Mouse (Mus musculus) layer of hippocampus, postnatal 25 days (tissue): Measurements from ENCODE around the gene Rnf44. TPM values are rescaled to one million over a fixed set of nuclear protein-coding genes. Genes with fewer than 3 reads are reported as not detected.

Experiments used
- DNase-seq, 2 experiments: peaks; one replicate each; pipeline ENCODE4 v3.0.0; 2022; ENCODE audit warnings: mixed read lengths in 2 of 2, low spot score in 1 of 2; ENCODE audit errors: extremely low spot score in 1 of 2
- total RNA-seq, 2 experiments: library from RNA; stranded (reverse); gene quantifications; 2 replicates each; pipeline ENCODE4 v1.2.3; 2021

The Rnf44 gene
- 100 to 1,000 TPM; 139 to 158 TPM for total RNA-seq

DNA sequence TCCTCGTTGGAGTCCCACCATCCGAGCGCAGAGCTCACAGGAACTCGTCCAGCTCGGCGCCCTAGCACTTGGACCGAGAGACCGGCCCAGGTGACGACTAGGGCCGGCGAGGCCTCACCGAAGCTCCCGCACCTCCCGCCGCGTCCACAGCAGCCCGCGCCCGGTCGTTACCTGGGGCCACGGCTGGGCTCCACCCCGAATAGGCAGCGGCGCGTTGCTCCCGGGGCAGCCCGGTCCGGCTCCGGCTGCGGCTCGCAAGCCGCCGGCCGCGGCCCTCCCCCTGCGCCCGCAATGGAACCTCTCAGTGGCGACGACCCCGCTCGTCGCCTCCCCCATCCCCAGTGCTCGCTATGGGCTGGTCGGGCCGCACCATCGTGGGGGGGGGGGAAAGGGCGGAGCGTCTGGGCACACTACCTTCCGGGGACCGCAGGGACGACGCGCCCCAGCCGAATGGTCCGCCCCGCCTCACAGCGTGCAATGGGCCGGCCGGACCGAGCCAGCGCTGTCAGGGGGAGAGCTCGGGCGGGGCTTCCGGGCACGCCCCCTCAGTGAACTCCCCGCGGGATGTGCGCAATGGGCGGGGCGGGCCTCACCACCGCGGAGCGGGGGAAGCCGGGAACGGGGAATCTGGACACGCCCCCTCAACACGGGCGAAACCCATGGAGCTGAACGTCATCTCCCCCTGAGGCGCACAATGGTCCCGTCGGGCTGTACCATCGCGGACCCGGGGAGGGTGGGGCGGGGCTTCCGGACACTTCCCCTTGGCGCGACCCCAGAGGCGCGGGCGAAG lies at the start of gene Rnf44:
Rnf44 (minus strand) TSS at position 350 of the 790 bp plus-strand sequence.
- peak; percentile 95 to 96 for DNase-seq

DNA sequence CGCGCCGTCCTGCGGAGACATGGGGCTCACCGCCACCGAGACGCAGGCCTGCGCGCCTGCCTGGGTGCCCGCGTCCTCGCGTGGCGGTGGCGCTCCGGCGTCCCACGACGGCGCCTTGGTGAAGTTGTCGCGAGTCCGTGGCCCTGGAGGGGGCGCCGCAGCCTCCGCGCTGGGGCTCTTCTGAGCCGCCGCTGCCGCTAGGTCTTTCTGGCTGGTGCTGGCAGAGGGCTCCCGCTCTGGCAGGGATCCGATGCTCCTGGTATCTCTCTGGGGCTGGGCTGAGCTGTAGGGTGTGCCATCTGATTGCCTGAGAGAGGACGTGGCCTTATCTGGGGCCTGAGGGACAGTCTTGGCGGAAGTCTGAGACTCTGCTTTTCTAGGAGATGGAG lies 44.5 kb upstream of the Rnf44 start:
- DNase-seq = no peak

DNA sequence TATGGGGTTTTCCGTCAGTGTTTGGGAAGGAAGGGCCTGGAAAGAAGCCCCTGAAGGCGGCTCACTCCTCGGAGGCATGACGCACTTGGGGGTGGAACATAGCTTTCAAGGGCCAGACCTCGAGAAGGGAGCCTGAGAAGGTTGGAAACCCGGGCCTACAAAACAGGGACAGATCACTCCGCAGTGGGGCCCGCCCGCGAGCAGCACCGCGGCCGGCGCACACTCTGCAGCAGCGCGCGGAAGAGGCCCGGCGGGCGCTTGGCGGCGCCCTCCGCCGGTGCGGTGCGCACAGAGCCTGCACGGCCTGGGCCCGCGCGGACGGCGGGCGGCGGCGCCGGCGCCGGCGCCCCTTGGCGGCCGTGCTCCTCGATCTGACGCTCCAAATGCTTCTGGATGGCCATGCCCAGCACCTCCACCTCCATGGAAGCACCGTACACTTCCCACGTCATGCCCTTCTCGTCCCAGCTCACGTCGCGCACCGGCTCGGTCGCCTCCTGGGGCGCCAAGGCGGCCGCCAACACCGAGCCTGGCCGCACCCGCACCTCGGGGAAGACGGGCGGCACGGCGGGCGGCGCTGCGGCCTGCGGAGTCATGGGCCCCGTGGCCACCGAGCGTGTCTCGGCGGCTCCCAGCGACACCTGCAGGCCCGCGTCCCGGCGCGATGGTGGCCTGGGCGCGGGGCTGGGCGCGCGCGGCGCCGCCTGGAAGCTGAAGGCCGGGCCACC lies 43.9 kb upstream of the Rnf44 start:
- DNase-seq = no peak

DNA sequence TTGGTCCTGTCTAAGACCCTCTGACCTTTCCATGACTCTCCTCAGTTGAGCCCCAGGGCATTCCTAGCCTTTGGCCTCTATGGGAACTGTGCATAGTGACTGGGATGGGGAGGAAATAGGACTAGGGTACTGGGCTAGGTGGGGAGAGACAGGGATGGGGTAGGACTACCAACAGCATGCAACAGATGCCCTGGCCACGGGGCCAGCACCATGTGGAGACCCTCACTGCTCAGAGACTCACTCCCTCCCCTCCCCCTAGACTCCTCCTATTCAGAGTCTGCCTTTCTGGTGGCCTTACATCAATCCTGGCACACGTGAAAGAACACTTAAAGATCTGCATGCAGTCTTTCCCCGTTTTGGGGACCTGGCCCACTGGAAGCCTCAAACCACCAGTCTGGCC lies 43.2 kb upstream of the Rnf44 start:
- DNase-seq = no peak

DNA sequence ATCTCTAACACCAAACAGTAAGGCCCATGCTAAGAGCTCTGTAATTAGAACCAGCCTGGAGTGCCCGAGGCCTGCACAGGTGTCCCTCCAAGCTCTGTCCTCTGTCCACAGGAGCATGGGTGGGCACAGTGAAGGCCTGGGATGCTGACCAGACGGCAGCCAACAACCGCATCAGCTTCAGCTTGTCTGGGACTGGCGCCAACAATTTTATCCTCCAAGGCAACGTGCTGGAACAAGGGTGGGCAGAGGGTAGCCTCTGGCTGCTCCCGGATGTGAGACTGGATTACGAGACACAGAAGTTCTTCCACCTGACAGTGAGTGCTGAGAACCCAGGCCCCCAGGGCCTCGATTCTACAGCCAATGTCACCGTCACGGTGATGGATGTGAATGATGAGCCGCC lies 32.4 kb upstream of the Rnf44 start:
- no peak for DNase-seq

DNA sequence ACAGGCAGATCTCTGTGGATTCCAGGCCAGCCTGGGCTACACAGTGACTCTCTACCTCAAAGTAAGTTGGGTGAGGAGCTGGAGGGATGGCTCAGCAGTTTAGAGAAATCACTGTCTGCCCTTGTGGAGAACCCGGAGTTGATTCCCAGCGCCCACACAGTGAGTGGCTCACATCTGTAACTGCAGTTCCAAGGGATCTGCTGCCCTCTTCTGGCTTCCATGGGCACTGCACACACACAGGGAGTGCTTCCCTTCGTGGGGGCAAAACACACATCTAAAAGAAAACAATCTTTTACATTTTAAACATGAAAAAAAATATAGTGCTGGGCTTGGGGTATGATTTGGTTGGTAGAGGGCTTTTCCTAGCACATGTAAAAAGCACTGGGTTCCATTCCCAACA lies 29.4 kb upstream of the Rnf44 start:
- DNase-seq = no peak

DNA sequence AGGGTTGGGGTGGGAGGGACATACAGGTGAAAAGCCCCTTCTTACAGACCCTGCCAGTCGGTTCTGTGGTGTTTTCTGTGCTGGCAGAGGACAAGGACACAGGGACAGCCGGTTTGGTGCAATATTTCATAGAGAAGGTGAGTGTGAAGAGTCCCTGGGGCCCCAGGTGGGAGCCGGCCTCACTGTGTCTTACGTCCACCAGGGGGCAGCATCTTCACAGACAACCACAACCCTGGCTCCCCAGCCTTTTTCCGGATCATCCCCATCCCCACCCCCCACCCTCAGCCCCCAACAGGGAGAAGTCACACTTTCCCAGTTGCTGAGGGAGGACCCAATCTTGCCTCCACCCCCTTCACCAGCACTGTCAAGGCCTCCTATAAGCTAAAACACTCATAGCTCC lies 23.2 kb upstream of the Rnf44 start:
- peak; percentile 46 to 74 for DNase-seq

DNA sequence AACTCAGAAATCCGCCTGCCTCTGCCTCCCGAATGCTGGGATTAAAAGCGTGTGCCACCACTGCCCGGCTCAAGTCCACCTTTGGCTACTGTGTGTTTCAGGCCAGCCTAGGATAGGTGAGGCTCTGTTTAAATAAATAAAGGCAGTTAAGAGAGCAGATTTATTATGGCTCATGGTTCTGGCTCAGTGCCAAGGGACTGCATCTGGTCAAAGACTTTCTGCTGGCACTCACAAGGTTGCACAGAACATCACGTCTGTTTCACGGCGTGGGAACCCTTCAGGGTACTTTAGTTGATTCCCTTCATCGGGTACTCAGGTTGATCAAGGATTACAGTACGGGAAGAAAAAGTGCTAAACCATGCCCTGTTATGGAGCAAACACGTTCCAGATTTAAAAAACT lies 21.3 kb upstream of the Rnf44 start:
- DNase-seq = no peak

DNA sequence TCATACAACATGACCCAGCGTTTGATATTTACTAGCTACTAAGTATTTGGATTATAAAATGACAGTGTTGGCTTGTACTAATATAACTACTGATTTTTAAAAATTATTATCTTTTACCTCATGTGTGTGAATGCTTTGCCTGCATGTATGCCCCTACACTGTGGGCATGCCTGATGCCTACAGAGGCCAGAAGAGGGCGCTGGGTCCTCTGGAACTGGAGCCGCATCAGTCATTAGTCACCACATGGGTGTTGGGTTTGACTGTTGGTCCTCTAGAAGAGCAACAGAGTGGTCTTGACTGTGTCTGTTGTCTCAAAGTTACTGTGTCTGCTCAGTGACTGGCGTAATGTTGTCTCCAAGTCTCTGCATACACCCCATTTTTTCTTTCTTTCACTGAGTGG lies 20.7 kb upstream of the Rnf44 start:
- DNase-seq = no peak

DNA sequence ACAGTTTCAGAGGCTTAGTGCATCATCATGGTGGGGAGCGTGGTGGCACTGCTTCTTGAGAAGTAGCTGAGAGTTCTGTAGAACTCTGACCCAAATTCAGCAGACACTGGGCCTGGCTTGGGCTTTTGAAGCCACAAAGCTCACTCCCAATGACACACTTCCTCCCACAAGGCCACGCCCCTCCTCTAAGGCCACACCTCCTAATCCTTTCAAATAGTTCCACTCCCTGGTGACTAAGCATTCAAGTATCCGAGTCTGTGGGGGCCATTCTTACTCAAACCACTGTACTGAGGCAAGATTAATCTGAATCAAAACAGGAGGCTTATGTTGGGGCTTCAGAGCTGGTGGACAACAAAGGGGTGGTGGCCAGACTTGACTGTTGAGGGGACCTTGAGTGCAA lies 17.2 kb upstream of the Rnf44 start:
- DNase-seq = no peak

DNA sequence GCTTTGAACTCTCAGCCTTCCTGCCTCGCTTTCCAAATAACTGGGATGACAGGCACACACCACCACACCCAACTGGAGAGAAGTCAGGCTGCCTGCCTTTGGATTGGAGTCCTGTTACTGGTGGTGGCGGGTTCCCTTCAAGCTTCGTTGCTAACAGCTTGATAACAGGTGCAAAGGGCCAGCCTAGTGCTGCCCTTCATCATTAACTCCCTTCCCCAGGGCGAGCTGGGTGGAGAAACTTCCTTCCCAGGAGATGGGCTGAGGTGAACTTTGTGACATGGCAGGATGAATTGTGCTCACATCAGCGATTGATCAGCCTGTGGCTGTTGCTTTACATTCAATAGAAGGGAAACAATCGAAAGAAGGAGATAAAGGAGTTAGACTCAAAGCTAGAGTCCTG lies 11.2 kb upstream of the Rnf44 start:
- DNase-seq = no peak

DNA sequence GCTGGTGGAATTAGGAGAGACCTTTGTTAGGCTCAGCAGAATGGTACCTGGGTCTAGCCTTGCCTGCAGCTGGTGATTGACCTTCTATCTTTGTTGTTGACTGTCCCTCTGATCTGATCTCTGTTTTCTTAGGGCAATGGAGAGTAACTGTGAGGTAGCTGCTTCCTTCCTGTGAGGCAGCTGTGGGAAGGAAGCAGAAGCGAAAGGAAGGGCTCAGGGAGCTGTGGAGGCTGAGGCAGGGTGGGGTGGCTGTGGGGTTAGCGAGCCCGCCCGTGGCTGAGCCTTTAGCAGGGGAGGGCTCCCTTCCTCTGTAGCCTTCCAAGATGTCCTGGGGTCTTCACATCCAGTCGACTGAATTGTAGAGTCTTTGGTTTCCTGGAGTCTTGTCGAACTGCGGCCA lies 8.8 kb upstream of the Rnf44 start:
- DNase-seq = no peak

DNA sequence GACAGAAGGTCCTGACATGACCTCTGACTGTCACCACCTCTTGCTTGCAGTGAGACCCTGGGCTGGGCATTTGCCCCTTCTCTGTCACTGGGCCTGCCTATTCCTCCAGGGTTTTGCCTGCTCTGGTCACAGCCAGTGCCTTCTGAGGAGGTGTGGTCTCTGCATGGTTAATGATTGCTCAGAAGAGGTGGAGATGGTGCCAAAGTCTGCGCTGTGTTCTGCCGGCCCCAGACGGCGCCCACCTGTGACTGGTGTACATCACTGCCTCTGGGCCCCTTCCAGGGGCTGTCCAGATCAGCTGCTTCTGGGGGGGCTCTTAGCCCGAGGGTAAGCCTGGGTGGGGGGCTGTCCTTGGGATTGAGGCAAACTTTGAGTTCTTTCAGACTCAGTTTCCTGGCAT lies 7.5 kb upstream of the Rnf44 start, which contains the start of gene Cdhr2:
Cdhr2 (plus strand) TSS at position 219 of the 400 bp plus-strand sequence.
- no peak for DNase-seq

DNA sequence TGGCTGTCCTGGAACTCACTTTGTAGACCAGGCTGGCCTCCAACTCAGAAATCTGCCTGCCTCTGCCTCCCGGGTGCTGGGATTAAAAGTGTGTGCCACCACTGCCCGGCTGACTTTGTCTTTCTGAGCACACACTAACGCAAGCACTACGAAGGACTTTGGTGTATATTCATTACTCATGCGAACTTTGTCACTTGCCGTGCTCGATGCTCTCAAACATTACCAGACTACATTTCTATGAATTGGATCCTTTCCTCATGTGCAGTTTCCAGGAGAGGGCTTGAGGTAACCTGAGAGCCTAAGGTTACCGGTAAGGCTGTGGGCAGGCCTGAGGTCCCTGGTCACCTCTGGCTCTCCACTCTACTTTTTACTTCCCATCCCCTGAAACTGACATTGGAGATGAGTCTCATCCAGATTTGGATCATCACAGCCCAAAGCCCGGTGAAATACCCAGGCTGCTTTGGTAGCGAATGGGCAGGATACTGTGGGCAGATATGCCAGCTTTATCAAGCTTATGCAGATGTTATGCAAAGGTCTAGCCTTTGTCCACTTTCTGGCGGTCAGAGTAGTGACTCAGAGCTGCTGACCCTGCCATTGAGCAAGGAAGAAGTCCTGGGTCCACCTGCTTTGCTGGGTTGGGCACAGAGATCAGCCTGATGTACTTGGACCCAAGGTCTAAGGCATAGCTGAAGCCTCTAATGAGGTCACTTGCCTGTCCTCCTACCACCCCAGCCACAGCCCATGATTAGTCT lies 1.9 kb upstream of the Rnf44 start:
- DNase-seq = no peak

DNA sequence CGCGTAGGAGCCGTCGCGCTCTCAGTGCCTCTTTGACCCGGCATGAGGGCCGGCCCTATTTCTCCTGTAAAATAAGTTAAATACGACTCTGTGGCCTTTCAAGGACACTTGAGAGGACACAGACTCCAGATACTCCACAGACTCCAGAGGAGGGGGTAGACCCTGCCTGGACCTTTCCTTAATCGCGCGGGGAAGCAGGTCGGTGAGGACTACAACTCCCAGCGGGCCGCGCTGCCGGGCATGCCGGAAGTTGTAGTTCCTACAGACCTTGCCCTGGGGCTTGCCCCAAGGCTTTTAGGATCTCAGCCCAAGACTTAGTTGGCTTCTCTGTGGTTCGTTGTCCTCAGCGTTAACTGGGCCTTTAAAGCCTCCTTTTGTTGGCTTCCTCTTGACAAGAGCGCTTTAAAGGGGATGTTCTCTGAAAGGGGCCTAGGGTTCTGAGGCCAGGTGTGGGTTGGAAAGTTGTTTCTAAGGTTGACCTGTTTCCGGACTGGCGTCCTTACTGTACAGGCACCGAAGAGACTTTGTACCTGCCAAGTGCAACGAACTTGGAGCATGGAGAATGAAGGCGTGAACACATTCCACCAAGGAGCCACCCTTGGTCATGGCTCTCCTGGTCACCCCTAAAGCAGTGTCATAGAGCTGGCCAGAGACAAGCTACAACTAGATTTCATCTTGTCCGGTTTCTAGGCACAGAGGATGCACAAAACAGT lies 797 bp upstream of the Rnf44 start:
- DNase-seq = peak in 1 of 2 experiments; percentile 96

DNA sequence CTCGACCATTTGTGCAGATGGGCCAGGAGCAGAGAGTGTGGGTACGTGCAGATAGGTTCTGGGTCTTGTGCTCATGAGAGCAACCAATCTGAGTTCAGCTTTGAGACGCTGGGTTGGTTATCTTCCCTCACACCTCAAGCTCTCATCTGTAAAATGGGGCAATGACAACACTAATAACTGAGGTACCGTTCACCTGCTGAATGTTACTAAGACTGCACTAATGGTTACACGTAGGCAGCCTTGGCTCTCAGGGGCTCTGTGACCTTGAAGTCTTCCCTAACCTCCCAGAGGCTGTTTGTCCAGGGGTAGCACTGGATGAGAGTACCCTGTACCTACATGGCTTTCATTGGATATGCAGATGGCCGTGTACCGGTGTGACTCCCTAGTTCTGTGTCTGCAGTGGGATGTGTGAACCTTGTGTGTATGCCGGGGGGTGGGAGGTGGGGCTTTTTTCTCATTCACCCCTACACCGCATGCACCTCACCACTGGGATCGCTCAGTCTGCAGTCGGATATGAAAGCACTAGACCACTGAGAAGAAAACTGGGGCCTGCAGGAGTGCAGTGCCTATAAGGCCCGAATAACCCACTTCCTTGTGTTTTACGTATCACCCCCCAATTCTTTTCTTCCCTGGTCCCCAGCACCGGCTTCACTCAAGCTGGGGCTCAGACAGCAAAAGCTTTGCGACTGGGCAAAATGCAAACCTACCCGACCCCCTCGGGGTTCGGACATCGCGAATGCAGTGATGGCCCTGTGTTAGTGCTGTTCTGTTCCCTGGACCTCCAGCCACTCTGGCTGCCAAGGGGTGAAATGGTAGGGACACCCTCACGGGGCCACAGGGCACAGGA lies 773 bp downstream of the Rnf44 start:
- DNase-seq = no peak

DNA sequence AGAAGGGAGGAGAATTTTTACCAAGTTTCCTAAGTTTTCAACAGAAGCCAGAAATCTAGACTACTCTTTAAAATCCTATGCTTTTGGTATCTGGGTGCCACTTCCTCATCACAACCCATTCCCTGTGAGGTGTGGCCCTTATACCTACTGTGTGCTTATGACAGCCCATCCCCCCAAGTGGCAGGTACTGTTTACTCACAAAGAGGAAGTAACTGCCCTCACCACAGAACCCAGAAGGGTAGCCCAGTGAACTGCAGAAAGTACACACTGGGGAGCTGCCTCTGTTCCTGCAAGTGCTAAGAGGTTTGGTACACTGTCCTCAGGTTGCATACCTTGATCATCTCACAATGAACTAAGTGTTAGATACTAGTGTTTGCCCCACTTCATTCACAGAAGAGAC lies 2.0 kb downstream of the Rnf44 start:
- DNase-seq = no peak

DNA sequence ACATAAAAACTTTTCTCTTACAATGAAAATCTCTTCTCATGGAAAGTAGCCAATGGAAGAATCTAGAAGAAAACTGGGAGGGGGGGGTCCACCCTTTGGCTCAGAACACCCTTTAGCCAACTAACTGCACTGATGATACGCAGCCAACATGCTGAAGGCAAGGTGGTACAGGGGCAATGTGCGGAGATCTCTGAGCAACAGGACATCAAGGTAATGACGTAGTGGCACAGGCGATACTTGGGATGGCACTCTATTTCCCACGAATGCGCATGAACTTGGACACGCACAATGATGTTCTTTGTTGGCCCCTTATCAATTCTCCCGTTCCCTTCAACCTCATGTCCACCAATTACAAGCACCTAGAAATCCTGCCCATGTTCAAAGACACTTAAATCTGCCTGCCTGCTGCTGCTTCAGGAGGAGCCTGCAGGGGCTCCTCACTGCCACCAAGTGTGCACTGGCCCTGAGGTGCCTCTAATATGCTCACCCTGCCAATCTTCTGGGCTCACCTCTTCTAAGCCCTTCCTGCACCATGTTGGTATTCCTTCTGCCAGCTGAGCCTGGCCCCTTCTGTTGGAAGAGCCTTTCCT lies 3.5 kb downstream of the Rnf44 start:
- no peak for DNase-seq
